Mouse (Mus musculus) layer of hippocampus, adult 9-10 months (tissue): ENCODE measurements around the gene Fyn.

Source experiments
- DNase-seq: peaks from one replicate; pipeline ENCODE4 v3.0.0; 2022; ENCODE audit warnings: low spot score

Fyn gene

GRCm38 (mm10) chr10:39471040-39471713, 102.5 kb downstream of the Fyn start:
- DNase-seq = no peak

DNA sequence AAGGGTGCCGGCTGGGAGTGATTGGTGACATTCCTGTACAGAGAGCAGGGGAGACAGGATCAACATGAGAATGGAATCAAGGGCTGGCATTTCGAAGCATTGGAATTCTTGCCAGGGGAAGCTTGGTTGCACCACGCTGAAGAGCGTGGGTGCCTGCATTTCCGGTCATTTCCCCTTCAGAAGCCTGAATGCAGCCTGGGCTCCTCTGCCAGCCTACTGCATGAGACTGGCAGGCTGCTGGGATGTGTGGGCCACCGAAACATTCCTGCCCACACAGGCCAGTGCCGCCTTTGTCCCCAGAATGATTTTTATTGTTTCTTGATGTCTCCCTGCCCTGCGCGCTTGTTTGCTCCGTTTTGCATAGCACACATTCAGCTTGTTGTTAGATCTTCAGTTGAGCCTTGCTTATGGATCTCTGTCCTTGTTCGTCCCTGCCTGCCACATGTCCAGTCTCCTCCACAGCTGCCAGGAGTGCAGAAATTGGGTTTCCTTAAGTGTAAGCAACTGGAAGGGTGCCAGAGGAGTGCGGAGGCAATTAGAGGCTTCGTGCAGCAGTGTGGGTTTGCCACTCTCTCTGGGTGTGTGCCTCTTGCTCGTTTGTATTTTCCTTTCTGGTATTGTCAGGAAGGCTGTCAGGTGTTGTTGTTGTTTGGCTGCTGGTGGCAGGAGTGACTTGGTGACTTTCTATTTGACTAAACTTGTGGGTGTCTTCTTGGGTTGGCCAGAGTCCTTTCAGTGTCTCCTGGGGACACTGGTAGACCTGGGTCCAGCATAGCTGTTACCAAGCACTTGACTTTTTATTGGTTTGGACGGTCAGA, 103.3 kb downstream of the Fyn start:
- DNase-seq = no peak

GRCm38 (mm10) chr10:39472923-39473322, 104.3 kb downstream of the Fyn start:
- DNase-seq = no peak

- no peak for DNase-seq
These were observed 110.7 kb downstream of the Fyn start for GRCm38 (mm10) chr10:39479361-39479760.

GRCm38 (mm10) chr10:39484382-39484826, 115.7 kb downstream of the Fyn start:
- no peak for DNase-seq

DNA sequence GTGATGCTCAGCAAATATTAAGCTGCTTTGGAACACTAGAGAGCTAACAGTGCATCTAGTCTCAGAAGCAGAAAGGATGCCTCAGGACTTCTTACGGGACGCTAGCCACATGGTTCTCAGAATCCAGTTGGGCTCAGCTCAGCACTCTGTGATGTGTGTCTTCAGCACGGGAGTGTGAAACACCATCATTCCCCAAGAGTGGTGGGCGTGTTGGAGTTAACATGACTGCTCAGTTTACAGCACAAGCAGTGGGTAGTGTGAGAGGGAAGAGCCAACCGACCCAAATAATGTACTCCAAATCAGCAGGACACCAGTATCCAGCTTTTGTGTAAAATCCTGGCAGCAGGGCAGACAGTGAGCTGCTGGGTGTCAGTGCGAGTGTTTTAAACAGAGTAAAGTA, 116.2 kb downstream of the Fyn start:
- no peak for DNase-seq

GRCm38 (mm10) chr10:39485939-39486338, 117.3 kb downstream of the Fyn start:
- DNase-seq = no peak

GRCm38 (mm10) chr10:39486501-39487450, 118.1 kb downstream of the Fyn start:
- DNase-seq = no peak

DNA sequence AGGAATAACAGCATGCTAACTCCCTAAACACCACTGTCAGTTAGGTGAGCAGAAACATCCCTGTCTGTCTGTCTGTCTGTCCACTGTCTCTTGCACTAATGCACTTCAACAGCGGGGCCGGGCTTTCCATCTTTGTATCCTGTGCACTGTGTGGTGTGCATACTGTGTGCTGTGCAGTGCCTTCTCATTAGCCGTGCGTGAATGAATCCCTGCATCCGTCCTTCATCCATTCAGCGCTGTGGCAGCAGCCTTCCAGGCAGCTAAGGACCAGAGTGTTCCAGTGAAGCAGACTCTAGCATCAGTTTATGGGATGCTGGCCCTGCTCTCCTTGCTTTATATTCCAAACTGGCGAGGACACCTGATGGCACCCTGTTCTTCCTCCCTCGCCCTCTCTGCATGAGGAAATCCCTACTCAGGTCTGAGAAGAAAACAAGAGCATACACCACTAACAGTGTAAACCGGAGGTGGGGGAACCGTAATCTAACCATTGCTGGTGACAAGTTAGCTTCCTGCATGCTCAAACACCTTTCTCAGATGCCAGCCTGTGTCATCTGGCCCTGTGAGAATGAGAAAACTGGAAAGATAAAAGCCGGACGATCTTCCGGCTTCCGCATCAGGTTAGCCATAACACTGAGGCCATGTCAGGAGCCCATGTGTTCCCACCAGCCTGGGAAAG, 119.2 kb downstream of the Fyn start:
- DNase-seq = no peak

- DNase-seq = no peak
These were observed 119.9 kb downstream of the Fyn start for GRCm38 (mm10) chr10:39488542-39488941.

DNA sequence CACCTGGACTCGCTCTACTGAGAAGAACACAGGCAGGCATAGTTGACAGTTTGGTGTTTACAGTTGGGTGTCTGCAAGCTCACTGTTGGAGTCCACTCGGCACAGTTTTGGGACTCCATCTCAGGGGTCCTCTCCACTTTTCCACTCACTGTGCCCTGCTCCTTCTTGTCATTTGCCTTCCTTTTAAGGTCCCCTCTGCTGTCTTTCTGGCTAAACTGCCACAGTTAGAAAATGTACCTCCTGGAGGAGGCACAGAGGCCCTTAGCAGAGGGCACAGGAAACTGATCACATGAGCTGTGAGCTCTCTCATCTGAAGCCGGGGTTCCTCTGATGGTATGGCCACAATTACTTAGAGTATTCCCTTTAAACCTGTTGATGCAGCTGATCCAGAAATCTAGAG, 120.3 kb downstream of the Fyn start:
- no peak for DNase-seq

DNA sequence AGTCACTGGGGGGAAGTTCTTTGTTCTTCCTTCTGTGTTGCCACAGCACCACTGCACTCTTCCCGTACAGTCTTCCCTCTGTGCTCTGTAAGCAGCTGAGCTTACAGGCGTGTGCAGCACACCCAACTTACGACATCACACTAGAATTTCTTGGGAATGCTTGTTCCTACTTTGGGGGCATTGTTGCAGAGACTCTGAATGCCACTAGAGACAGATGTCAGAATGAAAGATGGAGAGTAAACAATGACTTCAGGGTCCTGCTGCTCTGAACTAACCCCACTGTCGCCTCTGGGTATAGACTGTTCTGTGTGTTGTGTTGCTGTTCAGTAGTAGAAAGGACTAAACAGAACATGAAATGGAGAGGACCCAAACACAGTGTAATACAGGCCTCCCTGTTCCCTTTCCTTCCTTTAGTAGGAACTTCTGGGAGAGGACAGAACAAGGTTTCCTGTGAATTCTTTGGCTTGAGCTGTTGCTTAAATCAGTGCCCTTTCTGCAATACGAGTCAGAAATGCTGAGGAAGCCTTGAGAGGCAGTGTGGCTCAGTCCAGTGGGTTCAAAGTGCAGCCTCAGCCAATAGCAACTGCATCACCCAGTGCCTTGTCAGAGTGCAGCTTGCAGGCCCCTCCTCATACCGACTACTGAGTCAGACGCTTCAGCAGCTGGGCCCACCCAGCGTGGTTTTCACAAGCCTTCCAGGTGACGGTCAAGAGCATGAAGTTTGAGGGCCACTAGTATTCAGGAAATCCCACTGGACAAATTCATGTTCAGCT, 121.9 kb downstream of the Fyn start:
- no peak for DNase-seq

DNA sequence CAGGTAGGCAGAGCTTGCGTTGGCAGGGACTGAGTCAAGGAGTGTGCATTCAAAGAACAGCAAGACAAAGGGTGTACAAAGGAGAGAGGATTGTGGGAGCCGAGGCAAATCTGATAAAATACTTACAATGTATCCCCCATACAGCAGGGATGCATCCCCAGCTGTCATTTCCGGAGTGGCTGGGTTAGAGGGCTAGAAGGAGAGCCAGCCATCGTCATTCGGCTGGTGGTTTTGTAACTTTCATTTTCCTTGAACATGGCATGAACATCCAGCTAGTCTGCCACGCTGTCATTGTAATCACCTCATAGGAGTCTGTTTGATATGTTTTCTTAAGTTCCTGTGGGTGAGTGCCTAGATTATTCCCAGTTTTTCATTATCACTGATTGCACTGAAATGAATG, 123.5 kb downstream of the Fyn start:
- DNase-seq = no peak

GRCm38 (mm10) chr10:39493007-39493406, 124.4 kb downstream of the Fyn start:
- no peak for DNase-seq

DNA sequence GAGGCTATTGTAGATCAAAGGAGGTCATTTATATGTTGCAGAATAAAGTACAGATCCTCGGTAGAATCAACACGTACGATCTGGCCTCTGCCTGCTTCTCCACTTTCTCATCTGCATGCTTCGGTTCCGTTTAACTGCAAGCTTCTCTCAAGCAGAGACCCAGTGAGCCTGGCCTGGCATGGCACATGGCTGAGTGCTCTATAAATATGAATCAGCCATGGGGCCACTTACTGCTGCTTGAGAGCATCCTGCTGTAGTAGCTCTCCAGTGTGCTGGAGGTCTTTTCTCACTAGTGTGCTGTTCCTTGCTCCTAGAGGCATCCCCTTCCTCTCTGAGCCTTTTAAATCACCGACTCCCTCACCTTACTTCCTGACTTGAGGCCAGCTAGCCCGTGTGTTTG, 130.0 kb downstream of the Fyn start:
- DNase-seq = no peak

DNA sequence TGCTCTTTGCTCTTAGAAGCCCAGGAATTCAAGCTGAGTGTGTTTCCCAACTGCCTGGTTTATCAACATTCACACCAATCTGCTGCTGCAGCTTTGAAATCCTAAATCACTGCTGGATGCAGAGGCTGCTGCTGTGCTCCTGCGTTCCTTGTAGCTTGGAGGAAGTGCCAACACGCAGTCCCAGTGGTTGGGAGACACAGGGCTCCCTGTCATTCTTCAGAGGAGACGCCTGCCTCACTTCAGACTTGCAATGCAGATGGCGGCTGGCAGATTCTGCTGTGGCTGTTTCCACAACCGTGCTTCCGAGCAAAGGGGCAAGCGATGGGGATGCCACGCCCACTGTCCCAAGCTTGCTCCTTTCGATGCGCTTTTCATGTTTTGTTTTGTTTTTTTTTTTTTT, 132.9 kb downstream of the Fyn start:
- DNase-seq = no peak

GRCm38 (mm10) chr10:39501977-39502706, 133.5 kb downstream of the Fyn start:
- DNase-seq = no peak

- DNase-seq = no peak
These were observed 134.7 kb downstream of the Fyn start for GRCm38 (mm10) chr10:39503331-39503730.

DNA sequence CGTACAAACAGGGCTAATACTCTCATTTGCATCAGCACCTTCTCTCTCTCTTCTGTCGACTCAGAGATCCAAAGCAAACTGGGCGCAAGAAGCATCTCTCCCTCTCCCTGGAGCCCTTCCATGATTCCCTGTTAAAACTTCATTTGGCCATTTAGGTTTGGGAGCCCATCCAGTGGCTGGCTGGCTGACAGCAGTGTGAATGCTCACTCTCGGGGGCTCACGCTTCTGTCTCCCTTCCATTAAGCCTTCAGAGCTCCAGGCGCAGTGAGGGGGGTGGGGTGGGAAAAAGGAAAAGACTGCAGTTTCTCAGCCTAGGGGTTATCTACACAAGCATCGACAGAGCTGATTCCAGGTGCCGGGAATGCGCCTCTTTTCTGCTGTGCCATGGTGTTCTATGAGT, 136.4 kb downstream of the Fyn start:
- no peak for DNase-seq

- no peak for DNase-seq
These were observed 137.0 kb downstream of the Fyn start for GRCm38 (mm10) chr10:39505621-39506020.
